Mouse (Mus musculus): ENCODE measurements around the gene Oasl1. TPM values are rescaled to one million over a fixed set of nuclear protein-coding genes. Genes with fewer than 3 reads are reported as not detected.

Gene Oasl1
- polyA plus RNA-seq, 1 experiment: 0.42 TPM

DNA sequence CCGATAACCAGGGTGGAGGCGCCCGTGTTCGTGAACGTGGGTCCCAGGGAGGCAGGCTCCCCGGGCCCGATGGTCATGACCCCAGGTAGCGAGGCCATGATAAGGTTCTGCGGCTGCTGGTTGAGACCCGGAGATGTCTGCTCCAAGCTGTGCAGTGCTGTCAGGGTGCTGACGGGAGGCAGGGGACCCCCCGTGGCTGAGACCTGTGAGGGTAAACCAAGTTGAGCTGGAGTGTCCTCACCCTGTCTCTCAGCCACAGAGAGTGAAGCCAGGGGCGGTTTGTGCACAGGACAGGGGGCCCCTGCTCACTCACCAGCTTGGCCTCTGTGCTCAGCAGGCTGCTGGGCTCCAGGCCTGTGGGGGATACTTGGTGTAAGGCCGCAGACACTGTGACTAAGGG is 30.3 kb downstream of the Oasl1 start:
- TF ChIP-seq CTCF (IDR thresholded peaks at IDR 0.05; ENCODE audit: borderline replicate concordance, extremely low read depth, insufficient read depth, insufficient read length) (no peak), POLR2A (IDR thresholded peaks at IDR 0.05; ENCODE audit: borderline replicate concordance, extremely low read depth, insufficient read depth, insufficient read length, poor library complexity, severe bottlenecking) (no peak)
- no peak for DNase-seq (ENCODE audit: low read depth)

DNA sequence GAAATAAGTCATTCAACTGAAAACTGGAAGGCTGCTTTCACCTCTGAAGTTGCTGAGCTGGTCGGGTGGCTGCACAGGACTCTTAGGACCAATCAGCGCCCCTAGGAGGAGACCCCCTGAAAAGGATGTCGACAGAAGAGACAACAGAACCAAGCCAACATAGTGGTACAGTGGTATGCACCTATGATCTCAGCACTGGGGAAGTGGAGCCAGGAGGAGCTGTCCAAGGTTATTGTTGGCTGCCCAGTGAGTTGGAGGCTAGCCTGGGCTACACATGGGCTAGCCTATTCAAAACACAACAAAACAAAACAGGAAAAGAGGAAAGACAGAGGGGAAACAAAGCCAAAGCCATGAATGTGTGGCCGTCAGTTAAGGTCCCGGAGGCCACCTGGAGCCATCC is 35.0 kb downstream of the Oasl1 start:
- TF ChIP-seq POLR2A (IDR thresholded peaks at IDR 0.05; ENCODE audit: borderline replicate concordance, extremely low read depth, insufficient read depth, insufficient read length, poor library complexity, severe bottlenecking): no peak
- no peak for TF ChIP-seq CTCF (IDR thresholded peaks at IDR 0.05; ENCODE audit: borderline replicate concordance, extremely low read depth, insufficient read depth, insufficient read length)
- DNase-seq (ENCODE audit: low read depth): no peak

DNA sequence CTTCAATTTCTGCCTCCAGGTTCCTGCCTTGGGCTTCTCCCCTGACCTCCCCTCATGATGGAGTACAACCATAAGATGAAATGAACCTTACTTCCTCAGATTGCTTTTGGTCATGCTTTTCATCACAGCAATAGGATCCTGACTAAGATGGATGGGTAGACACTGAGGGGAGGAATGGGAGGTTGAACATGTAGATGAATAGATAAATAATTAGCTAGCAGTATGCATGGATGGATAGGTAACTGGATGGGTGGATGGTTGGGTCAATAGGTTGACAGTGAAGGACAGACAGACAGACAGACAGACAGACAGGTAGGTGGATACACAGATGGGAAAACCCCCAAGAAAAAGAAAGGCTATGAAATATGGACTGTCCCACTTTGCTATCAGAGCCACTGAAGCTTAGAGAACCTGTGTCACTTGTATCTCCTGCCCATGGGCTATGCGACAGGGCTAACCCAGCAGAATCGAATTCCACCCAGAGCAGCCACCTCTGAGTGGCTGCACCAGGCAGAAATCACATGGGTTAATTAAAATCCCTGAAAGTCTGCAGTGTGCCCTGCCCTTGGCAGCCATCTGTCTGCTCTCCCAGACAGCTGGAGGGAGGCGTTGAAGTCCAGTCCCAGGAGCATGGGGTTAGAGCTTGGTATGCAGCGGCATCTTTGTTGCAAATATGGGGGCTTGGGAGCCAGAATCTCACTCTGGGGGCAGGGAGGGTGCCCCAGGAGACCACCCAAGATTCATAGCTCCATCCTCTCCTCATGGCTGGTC is 38.7 kb downstream of the Oasl1 start:
- DNase-seq (ENCODE audit: low read depth): peak; percentile 40

DNA sequence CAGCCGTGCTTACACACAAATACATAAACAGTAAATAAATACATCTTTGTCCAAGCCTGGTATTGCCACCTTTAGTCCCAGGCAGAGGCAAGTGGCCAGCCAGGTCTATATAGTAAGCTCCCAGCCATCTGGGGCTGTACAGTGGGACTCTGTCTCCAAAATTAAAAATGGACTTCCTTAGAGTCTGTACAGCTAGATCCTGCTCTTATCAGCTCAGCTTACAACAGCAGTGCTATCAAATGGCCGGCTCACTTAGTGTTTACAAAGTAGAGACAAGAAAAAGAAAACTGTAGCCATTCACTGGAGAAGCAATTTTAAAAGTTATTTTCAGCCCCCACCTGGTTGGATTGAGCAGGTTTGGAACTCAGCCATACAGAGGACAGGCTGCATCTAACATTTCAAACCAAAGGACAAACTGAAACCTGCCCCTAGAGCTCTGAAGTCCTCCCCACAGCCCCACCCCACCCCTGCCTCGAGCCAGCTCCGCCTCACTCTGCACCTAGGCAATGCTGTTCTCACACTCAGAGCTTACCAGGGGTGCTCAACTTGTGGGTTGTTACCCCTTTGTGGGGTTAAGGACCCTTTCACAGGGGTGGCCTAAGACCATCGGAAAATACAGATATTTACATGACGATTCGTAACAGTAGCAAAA is 41.4 kb downstream of the Oasl1 start:
- TF ChIP-seq POLR2A (IDR thresholded peaks at IDR 0.05; ENCODE audit: borderline replicate concordance, extremely low read depth, insufficient read depth, insufficient read length, poor library complexity, severe bottlenecking): no peak
- TF ChIP-seq CTCF (IDR thresholded peaks at IDR 0.05; ENCODE audit: borderline replicate concordance, extremely low read depth, insufficient read depth, insufficient read length): no peak
- DNase-seq (ENCODE audit: low read depth): no peak

More for the DNA sequence above, 38.7 kb downstream of the Oasl1 start:
- no peak for TF ChIP-seq POLR2A (IDR thresholded peaks at IDR 0.05; ENCODE audit: borderline replicate concordance, extremely low read depth, insufficient read depth, insufficient read length, poor library complexity, severe bottlenecking)
- no peak for TF ChIP-seq CTCF (IDR thresholded peaks at IDR 0.05; ENCODE audit: borderline replicate concordance, extremely low read depth, insufficient read depth, insufficient read length)

DNA sequence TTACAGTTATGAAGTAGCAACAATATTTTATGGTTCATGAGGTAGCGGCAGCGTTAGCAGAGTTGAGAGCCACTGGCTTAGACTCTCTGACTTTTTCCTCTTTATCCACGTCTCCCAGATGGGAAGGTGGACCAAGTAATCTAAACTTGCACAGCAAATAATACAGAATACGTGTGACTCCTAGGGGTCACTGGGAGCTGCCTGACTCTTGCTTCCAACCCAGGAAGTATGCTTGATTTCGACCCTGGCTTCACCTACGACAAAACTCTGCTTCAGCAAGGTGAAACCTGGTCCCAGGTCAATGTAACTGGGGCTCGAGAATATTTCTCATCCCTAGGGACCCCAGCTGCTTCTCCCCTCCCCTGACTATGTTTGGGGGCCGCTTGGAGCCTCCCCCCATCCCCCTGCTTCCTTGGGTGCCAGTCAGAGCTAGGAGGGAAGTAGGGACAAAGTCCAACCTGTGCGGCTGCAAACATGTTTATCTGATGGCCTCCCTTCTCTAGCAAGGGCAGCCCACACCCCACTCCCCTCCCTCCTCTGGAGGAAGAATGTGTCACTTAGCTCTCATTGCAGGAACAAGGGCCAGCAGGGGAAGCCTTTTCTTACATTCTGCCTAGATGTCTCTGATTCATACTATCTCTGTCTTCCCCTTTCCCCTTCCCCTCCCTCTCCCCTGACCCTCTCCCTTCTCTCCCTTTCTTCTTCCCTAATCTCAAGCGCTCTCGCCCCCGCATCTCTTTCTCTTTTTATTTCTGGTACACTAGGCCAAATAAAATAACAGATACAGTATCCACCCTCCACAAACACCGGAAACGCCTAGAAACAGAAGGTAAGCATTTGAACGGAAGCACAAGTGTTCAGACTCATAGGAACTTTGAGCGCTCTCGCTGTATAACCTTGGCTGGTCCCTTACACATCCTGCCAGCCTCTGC is 42.2 kb downstream of the Oasl1 start:
- no peak for TF ChIP-seq CTCF (IDR thresholded peaks at IDR 0.05; ENCODE audit: borderline replicate concordance, extremely low read depth, insufficient read depth, insufficient read length)
- no peak for TF ChIP-seq POLR2A (IDR thresholded peaks at IDR 0.05; ENCODE audit: borderline replicate concordance, extremely low read depth, insufficient read depth, insufficient read length, poor library complexity, severe bottlenecking)
- DNase-seq (ENCODE audit: low read depth): no peak

DNA sequence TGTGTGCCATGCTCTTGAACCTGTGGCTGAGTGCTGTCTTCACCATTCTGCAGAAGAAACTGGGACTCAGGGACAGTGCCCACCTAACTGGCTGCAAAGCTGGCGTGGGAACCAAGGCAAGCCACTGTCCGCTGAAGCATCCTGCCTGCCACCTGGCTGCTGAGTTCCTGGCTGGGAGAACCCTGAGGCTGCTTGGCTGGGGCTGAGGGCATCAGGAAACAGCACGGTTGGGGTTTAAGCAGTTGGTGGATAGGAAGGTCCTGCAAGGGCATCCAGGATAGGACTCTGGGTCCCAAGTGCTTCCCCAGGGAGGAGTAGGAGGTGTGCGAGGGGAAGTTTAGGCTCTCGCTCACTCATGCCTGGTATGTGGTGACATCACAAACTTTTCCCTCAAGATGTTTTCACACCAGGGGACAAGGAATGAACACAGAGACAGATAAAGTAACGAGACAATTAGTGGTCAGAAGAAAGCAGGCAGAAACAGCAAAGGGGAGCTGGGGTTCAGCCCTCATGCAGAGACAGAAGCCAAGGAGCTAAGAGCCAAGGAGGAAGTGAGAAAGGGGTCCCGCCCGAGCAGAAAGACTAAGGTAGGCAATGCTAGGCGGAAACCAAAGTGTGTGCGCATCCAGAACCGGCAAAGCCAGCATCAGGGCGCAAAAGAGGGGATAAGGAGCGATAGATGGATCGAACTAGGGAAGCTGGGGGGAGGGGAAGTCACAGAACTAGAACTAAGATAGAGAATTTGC is 44.7 kb downstream of the Oasl1 start:
- TF ChIP-seq CTCF (IDR thresholded peaks at IDR 0.05; ENCODE audit: borderline replicate concordance, extremely low read depth, insufficient read depth, insufficient read length) (no peak), POLR2A (IDR thresholded peaks at IDR 0.05; ENCODE audit: borderline replicate concordance, extremely low read depth, insufficient read depth, insufficient read length, poor library complexity, severe bottlenecking) (no peak)
- DNase-seq (ENCODE audit: low read depth): no peak

DNA sequence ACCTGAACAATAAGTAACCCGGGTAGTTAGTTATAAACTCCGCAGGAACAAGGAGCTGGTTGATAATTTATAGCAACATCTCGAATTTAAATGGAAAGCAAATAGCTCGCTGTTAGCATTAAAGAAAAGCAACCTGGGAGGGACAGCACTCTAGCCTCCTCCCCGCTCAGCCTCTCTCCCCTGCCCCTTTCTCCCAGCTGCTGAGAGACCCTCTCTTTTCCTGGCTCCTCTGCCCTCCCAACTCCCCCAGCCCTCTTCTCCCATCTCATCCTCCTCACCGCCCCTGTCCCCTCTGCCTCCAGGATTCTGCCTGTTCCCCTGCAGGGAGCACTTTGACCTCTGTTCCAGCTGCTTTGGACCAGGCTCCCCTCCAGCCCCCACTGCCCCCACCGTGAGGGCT is 45.6 kb downstream of the Oasl1 start:
- no peak for DNase-seq (ENCODE audit: low read depth)
- no peak for TF ChIP-seq CTCF (IDR thresholded peaks at IDR 0.05; ENCODE audit: borderline replicate concordance, extremely low read depth, insufficient read depth, insufficient read length)
- TF ChIP-seq POLR2A (IDR thresholded peaks at IDR 0.05; ENCODE audit: borderline replicate concordance, extremely low read depth, insufficient read depth, insufficient read length, poor library complexity, severe bottlenecking): no peak

DNA sequence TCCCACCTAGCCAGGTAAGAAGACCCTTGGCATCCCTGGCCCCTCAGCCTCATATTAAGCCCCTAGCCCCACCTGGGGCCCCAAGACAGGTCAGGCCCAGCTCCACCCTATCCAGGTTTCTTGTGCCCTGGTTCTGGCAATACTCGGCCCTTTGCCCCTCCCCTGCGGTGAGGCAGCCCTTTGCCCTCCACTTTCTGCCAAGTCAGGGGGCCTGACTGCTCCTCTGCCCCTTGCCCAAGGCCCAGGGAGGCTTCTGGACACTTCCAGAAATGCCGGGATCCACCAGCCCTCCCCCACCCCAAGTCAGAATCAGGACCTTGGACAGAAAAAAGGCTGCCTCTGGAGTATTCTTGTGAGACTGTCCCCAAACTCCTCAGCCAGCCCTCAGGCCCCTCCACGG is 46.0 kb downstream of the Oasl1 start:
- no peak for DNase-seq (ENCODE audit: low read depth)
- TF ChIP-seq CTCF (IDR thresholded peaks at IDR 0.05; ENCODE audit: borderline replicate concordance, extremely low read depth, insufficient read depth, insufficient read length) (no peak), POLR2A (IDR thresholded peaks at IDR 0.05; ENCODE audit: borderline replicate concordance, extremely low read depth, insufficient read depth, insufficient read length, poor library complexity, severe bottlenecking) (no peak)

DNA sequence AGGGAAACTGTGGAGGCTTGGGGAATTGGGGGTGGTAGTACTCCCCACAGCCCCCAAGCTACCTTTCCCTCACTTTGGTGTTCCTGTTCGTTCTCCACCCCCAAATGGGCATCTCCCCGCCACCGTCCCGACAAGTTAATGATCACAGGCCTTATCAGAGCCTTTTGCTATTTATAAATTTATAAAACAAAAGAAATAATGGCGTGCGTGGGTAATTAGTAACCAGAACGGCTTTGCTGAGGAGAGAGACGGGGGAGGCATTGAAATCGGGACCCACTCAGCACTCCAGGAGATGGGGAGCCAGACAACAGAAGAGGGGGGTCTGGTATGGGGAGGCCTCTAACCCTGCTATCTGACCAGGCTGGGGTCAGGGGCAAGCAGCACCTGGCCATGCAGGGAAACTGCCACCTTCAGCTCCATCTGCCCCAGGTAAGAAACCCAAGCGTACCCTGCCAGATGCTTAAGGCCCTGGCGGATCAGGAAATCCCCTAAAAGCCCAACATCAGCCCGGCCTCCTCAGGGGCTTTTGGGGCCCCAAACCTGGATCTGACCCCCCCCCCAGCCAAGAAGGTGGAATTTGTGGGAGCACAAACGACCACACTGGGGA is 46.7 kb downstream of the Oasl1 start:
- TF ChIP-seq POLR2A (IDR thresholded peaks at IDR 0.05; ENCODE audit: borderline replicate concordance, extremely low read depth, insufficient read depth, insufficient read length, poor library complexity, severe bottlenecking) (no peak), CTCF (IDR thresholded peaks at IDR 0.05; ENCODE audit: borderline replicate concordance, extremely low read depth, insufficient read depth, insufficient read length) (no peak)

DNA sequence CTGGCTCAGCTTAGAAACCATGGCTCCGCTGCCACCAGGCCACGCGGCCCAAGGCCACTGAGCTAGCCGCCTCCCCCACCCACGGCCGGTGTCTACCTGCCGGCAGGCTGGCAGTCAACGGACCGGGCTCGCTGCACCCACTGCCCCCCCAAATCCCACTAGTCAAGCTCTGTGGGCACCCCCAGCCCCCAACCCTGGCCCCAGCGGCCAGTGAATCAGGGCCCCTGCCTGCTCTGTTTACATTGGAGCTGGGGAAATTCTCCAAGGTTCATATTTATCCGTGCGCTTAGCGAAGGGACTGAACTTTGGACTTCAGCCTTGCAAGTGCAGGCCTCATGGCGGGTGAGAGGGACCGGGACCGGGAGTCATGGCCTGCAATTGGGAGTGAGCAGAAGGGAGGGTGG is 47.8 kb downstream of the Oasl1 start, which contains the start of gene Hnf1a:
TSS of gene Hnf1a (minus strand) at position 271 of the 404 bp plus-strand sequence.
- TF ChIP-seq POLR2A (IDR thresholded peaks at IDR 0.05; ENCODE audit: borderline replicate concordance, extremely low read depth, insufficient read depth, insufficient read length, poor library complexity, severe bottlenecking) (no peak), CTCF (IDR thresholded peaks at IDR 0.05; ENCODE audit: borderline replicate concordance, extremely low read depth, insufficient read depth, insufficient read length) (no peak)
- DNase-seq (ENCODE audit: low read depth): no peak

More for the DNA sequence above, 46.7 kb downstream of the Oasl1 start:
- no peak for DNase-seq (ENCODE audit: low read depth)
